Mouse (Mus musculus) gastrocnemius, postnatal 4 days (tissue): ENCODE data around the gene Emp1. TPM values are rescaled to one million over a fixed set of nuclear protein-coding genes. Genes with fewer than 3 reads are reported as not detected.

Experiments
- DNase-seq, 2 experiments: peaks; one replicate each; pipeline ENCODE4 v3.0.0; 2021 to 2022; ENCODE audit warnings: low spot score in 2 of 2, mixed read lengths in 2 of 2
- total RNA-seq, 2 experiments: library from RNA; stranded (reverse); gene quantifications; 2 replicates each; pipeline ENCODE4 v1.2.3; 2021

The Emp1 gene
- total RNA-seq, 2 experiments from 2014 or later = 241 to 251 TPM

- no peak for DNase-seq
Measured at GRCm38 (mm10) chr6:135363344-135364040, 1.1 kb downstream of the Emp1 start.

GRCm38 (mm10) chr6:135364041-135364745 lies 1.8 kb downstream of the Emp1 start:
- no peak for DNase-seq

- DNase-seq = peak; percentile 68 to 88
Measured at GRCm38 (mm10) chr6:135364891-135365301, 2.6 kb downstream of the Emp1 start.

- DNase-seq = no peak
Measured at GRCm38 (mm10) chr6:135365614-135366013, 3.3 kb downstream of the Emp1 start.

DNA sequence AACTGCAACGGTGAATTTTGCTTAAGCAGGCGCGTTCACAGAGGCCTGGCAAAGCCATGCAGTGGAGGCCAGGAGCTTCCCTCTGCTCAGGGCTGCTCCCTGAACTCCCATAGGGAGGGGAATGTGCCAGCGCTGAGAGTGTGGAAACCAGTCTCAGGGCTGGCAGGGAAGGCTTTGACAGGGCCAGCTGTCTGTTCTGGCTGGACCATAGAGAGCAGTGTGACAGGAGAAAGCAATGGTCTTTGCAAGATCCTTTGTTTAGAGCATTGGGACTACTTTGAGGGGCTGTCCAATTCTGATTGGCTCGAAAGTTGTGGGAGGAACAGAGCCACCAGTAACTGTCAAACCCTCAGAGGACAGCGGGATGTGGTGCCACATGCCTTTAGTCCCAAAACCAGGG lies 5.9 kb downstream of the Emp1 start:
- peak in 1 of 2 experiments; percentile 64 for DNase-seq

- peak; percentile 48 to 70 for DNase-seq
Measured at GRCm38 (mm10) chr6:135369551-135369968, 7.2 kb downstream of the Emp1 start.

DNA sequence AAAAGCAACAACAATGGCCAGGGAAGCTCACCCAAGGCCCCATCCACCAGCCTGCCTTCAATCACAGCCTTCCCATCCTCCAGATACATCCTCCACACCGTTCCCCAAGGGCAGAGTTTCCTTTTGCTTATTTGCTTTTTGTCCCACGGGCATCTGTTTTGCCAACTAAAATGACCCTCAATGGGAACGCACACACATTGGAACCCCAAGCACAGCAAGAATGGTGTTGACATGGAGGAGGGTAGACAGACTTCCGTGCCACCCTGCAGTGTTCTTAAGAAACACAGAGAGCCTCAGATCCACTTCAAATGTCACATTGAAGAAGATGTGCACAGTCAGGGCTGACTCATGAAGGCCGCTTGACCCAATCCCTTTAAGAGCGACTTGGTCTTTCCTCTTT lies 8.6 kb downstream of the Emp1 start:
- no peak for DNase-seq

GRCm38 (mm10) chr6:135373357-135373756 lies 11.0 kb downstream of the Emp1 start:
- no peak for DNase-seq

GRCm38 (mm10) chr6:135375818-135376217 lies 13.5 kb downstream of the Emp1 start:
- DNase-seq = no peak

- DNase-seq = no peak
Measured at GRCm38 (mm10) chr6:135376248-135376647, 13.9 kb downstream of the Emp1 start.

GRCm38 (mm10) chr6:135377583-135378319 lies 15.4 kb downstream of the Emp1 start:
- DNase-seq = peak in 1 of 2 experiments; percentile 60

DNA sequence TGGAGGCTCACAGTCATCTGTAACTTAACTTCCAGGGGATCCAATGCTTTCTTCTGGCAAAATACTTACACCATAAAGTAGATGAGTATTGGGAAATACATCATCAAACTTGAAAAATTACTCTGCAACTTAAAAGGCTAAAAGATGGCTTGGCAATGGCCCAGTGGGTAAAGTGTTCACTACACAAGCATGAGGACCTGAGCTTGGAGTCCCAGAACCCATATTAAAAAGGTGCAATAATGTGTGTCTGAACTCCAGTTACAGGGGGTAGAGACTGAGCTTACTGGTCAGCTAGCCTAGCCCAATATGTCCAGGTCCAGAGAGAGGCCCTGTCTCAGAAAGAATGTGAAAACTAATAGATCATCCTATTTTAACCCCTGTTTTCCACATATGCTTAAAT lies 21.6 kb downstream of the Emp1 start:
- DNase-seq = no peak

DNA sequence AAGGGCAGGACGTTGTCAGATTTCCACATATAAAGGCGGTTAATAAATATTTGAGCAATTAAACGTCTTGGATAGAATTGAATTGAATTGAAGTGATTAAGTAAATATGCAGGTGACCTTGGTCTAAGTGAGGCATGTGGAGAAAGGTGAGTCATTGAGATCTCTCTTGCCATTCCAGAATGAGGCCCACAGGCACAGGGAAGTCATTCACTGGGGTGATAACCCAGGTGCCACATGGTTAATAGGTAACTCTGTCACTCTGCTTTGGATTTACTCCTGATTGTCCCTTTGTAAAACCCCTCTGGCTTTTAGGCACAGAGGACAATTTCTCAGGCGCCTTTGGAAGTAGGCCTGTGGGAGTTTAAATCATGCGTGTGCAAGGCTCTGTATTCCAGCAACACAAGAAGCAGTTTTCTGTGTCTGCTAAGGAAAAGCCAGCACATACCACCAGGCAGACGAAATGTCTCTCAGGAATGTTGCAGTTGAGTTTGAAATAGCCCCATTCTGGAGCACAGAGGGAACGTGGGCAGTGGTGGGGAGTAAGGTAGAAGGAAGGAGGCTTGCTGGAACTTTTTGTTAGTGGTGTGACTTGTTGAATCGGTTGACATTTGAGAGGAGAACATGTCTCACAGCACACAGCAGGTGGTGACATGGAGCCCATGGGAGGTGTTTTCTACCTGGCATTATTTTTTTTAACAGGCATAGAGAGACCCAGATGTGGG lies 23.6 kb downstream of the Emp1 start:
- no peak for DNase-seq

GRCm38 (mm10) chr6:135387653-135388052 lies 25.3 kb downstream of the Emp1 start:
- no peak for DNase-seq

GRCm38 (mm10) chr6:135388711-135389110 lies 26.4 kb downstream of the Emp1 start:
- no peak for DNase-seq

GRCm38 (mm10) chr6:135390398-135390797 lies 28.1 kb downstream of the Emp1 start:
- DNase-seq = no peak

DNA sequence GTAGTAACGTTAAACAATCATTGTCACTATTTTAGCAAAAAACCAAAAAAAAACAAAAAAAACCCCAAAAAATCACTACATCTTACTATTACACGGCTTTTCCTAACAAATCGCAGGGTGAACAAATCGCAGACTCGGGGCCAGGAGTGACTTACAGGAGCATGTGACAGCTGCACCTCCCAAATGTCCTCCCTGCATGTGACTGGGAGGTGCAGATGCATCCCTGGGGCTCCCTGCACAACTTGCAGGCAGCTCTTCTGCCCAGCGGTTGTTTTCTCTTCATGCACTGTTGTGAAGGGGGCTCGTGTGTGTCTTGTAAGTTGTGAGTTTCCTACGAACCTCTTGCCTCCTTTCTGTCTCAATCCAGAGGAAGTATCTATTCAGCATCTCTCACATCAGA lies 33.0 kb downstream of the Emp1 start:
- no peak for DNase-seq

GRCm38 (mm10) chr6:135397089-135397488 lies 34.7 kb downstream of the Emp1 start:
- DNase-seq = no peak

DNA sequence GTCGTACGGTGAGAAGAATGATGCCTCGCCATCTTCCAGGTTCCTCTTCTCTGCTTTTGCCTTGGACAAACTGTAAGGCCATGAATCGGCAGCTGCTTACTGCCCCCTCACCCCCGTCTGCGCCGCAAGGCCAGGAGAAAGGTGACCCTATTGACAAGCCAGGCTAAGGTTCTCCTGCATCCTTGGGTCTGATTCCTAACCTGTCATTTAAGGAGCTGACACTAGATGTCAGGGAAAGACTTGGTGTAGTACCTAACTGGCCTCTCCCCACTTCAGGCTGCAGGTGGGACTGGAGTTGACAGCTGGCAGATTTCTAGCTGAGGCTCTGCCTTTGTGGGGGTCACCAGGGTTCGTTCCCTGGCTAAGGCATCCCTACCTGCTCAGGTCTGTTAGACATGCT lies 35.4 kb downstream of the Emp1 start:
- DNase-seq = no peak

DNA sequence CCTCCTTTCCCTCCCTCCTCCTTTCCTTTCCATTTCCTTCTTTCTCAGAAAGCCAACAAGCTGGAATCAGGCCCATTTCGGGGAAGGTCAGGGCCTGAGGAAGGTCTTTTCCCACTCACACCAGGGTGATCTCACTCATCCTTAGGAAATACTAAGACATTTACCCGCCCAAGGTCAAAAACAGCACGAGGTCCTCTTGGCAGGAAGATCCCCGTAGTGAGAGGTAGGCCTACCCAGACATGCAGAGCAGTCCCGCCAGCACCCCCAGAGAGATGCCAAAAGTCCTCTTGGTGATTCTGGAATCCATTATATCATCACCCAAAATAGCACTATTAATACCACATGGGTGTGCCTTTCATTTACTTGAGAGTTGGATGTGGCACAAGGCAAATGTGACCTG lies 36.5 kb downstream of the Emp1 start:
- DNase-seq = peak in 1 of 2 experiments; percentile 47

DNA sequence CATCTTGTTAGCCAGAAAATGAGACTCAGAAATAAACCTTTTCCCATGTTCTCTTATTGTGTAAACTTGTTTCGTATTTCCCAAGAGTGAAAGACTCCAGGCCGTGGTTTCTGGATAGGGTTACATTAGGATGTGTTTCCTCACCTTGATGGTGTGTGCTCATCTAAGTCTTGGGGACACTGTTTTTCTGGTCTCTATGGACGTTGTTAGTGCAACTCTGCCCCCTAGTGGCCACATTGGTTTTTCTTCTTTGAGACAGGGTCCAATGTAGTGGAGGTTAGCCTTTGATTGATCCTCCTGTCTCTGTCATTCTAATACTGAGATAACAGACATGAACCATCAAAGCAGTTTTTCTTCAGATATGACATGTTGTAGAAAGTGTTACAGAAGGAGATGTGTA lies 38.0 kb downstream of the Emp1 start:
- DNase-seq = peak; percentile 41 to 68
